In genomic region chr7:28972542-28972985, GRCm38 (mm10) we compare ENCODE assay signal across 8 mouse cellular contexts. TPM values are rescaled to one million over a fixed set of nuclear protein-coding genes. Genes with fewer than 3 reads are reported as not detected.
DNase-seq lines count a peak whose midpoint lies in the region; ATAC-seq and TF ChIP-seq lines count a peak whose summit lies in the region.

No protein-coding gene starts in this region.

- no peak for TF ChIP-seq POLR2A in heart, adult 2 months (IDR thresholded peaks at IDR 0.05; ENCODE audit: insufficient read depth, low read depth, low read length)

- no peaks in the 10 kb centered on the region for H3K36me3 ChIP-seq in heart, adult 2 months (ENCODE audit: control insufficient read depth, insufficient read depth, low read length)
- peaks cover 48% of the 10 kb centered on the region for H3K36me3 ChIP-seq in forebrain, embryonic 15.5 days
- peaks cover 65% of the 10 kb centered on the region for H3K36me3 ChIP-seq in intestine, embryonic 14.5 days (ENCODE audit: control insufficient read depth, insufficient read depth, low read length)
- H3K36me3 ChIP-seq in limb, embryonic 13.5 days = peaks cover 80% of the 10 kb centered on the region
- peaks cover 13% of the 10 kb centered on the region for H3K36me3 ChIP-seq in stomach, embryonic 16.5 days (ENCODE audit: control insufficient read depth, insufficient read depth, low read length)

- peak; percentile 76 for TF ChIP-seq CTCF in heart, adult 2 months (IDR thresholded peaks at IDR 0.05)

- WGBS in heart, adult 2 months = 64% methylated on average over 8 of the region's 8 CpGs
- WGBS in forebrain, embryonic 15.5 days = 69% methylated on average over 8 of the region's 8 CpGs
- 72% methylated on average over 8 of the region's 8 CpGs for WGBS in intestine, embryonic 14.5 days
- 65% methylated on average over 8 of the region's 8 CpGs for WGBS in limb, embryonic 13.5 days
- 65% methylated on average over 8 of the region's 8 CpGs for WGBS in stomach, embryonic 16.5 days

- peaks cover 7% of the 10 kb centered on the region for H3K4me1 ChIP-seq in heart, adult 2 months (ENCODE audit: control insufficient read depth, insufficient read depth, low read length)
- peaks cover 5% of the 10 kb centered on the region; the same call in 1 of the 2 replicates for H3K4me1 ChIP-seq in forebrain, embryonic 15.5 days
- 0 out of 2 replicates have a peak, but pooled peaks cover 5% of the 10 kb centered on the region for H3K4me1 ChIP-seq in intestine, embryonic 14.5 days (replicated peaks; ENCODE audit: control insufficient read depth, insufficient read depth, low read length)
- no peaks in the 10 kb centered on the region for H3K4me1 ChIP-seq in limb, embryonic 13.5 days
- peaks cover 31% of the 10 kb centered on the region; the same call in 1 of the 2 replicates for H3K4me1 ChIP-seq in stomach, embryonic 16.5 days (ENCODE audit: control insufficient read depth, insufficient read depth, low read length)

- intact Hi-C loops in heart, adult 2 months (cut with DNase I) = loop anchor here (2.0 to 5.0 kb wide), 3 partner anchors 35 to 195 kb away; no protein-coding TSS in a partner anchor

- H3K9ac ChIP-seq in heart, adult 2 months (ENCODE audit: low read depth, low read length) = no peak overlapping the region
- H3K9ac ChIP-seq in forebrain, embryonic 15.5 days (replicated peaks) = no peak overlapping the region
- no peak overlapping the region for H3K9ac ChIP-seq in intestine, embryonic 14.5 days (ENCODE audit: low read length)
- H3K9ac ChIP-seq in limb, embryonic 13.5 days = 0 out of 2 replicates have a peak overlapping the region, but pooled peaks have one; percentile 8
- no peak overlapping the region for H3K9ac ChIP-seq in stomach, embryonic 16.5 days (ENCODE audit: low read length)

- H3K4me2 ChIP-seq in forebrain, embryonic 15.5 days (replicated peaks) = no peak overlapping the region
- H3K4me2 ChIP-seq in intestine, embryonic 14.5 days (ENCODE audit: low read length) = no peak overlapping the region
- H3K4me2 ChIP-seq in limb, embryonic 13.5 days (replicated peaks) = no peak overlapping the region
- H3K4me2 ChIP-seq in stomach, embryonic 16.5 days (ENCODE audit: low read depth, low read length) = no peak overlapping the region

- H3K27me3 ChIP-seq in heart, adult 2 months (ENCODE audit: control insufficient read depth, insufficient read depth, low read length) = no peaks in the 10 kb centered on the region
- no peaks in the 10 kb centered on the region for H3K27me3 ChIP-seq in forebrain, embryonic 15.5 days
- H3K27me3 ChIP-seq in intestine, embryonic 14.5 days (replicated peaks; ENCODE audit: control insufficient read depth, insufficient read depth, low read length) = no peaks in the 10 kb centered on the region
- H3K27me3 ChIP-seq in limb, embryonic 13.5 days = no peaks in the 10 kb centered on the region
- no peaks in the 10 kb centered on the region for H3K27me3 ChIP-seq in stomach, embryonic 16.5 days (ENCODE audit: control insufficient read depth, insufficient read depth, low read length)

- H3K79me2 ChIP-seq in heart, adult 2 months (replicated peaks; ENCODE audit: control insufficient read depth, insufficient read depth, low read length) = no peaks in the 10 kb centered on the region

- peak; percentile 75 to 81 for DNase-seq in heart, adult 2 months
- DNase-seq in heart, adult 8-10 months (ENCODE audit: low spot score) = no peak
- peak; percentile 64 for DNase-seq in c-Kit-negative CD71-positive TER-119-positive erythroid progenitor cells, embryonic 14.5 days (ENCODE audit: low read depth, low spot score)
- DNase-seq in intestine, embryonic 14.5 days (ENCODE audit: low spot score) = peak; percentile 90
- DNase-seq in monocyte, adult 2 months (ENCODE audit: low read depth in 1 of 2, low spot score in 2 of 2) = peak; percentile 56 to 74

- H3K4me3 ChIP-seq in heart, adult 2 months = no peak overlapping the region
- H3K4me3 ChIP-seq in forebrain, embryonic 15.5 days = no peak overlapping the region
- no peak overlapping the region for H3K4me3 ChIP-seq in intestine, embryonic 14.5 days (ENCODE audit: low read depth, low read length)
- no peak overlapping the region for H3K4me3 ChIP-seq in limb, embryonic 13.5 days
- H3K4me3 ChIP-seq in stomach, embryonic 16.5 days (replicated peaks; ENCODE audit: low read length) = no peak overlapping the region

- peak; percentile 29; the same call in 1 of the 2 replicates for ATAC-seq in forebrain, embryonic 15.5 days (replicated peaks)
- ATAC-seq in intestine, embryonic 14.5 days (replicated peaks; ENCODE audit: low FRiP score, low TSS enrichment, low read depth) = no peak
- peak; percentile 14; the same call in 1 of the 2 replicates for ATAC-seq in limb, embryonic 13.5 days (ENCODE audit: low FRiP score, low read depth)
- ATAC-seq in stomach, embryonic 16.5 days (ENCODE audit: insufficient read depth, low FRiP score) = no peak

- 0 out of 2 replicates have a peak, but pooled peaks have one; percentile 12 for TF ChIP-seq EP300 in heart, adult 2 months (IDR thresholded peaks at IDR 0.05; ENCODE audit: insufficient read depth, low read depth, low read length)

- H3K9me3 ChIP-seq in forebrain, embryonic 15.5 days = no peaks in the 10 kb centered on the region
- H3K9me3 ChIP-seq in intestine, embryonic 14.5 days (ENCODE audit: control insufficient read depth, low read length) = no peaks in the 10 kb centered on the region
- H3K9me3 ChIP-seq in limb, embryonic 13.5 days = no peaks in the 10 kb centered on the region
- H3K9me3 ChIP-seq in stomach, embryonic 16.5 days (replicated peaks; ENCODE audit: control insufficient read depth, low read length) = no peaks in the 10 kb centered on the region

- H3K27ac ChIP-seq in heart, adult 2 months = peak overlapping the region; percentile 42
- 0 out of 2 replicates have a peak overlapping the region, but pooled peaks have one; percentile 3 for H3K27ac ChIP-seq in forebrain, embryonic 15.5 days (replicated peaks)
- H3K27ac ChIP-seq in intestine, embryonic 14.5 days (ENCODE audit: low read depth) = no peak overlapping the region
- H3K27ac ChIP-seq in limb, embryonic 13.5 days = peak overlapping the region; percentile 39; the same call in 1 of the 2 replicates
- H3K27ac ChIP-seq in stomach, embryonic 16.5 days (ENCODE audit: low read length) = peak overlapping the region; percentile 91

RNA-seq across cellular contexts. Expression of gene Eif3k, which starts 9.1 kb away (rescaled TPM):
- total RNA-seq in heart, adult 2 months (2021) = 100 to 1,000 TPM; 156 to 177 TPM
- 221 and 283 TPM in 2 replicates for polyA plus RNA-seq in heart, adult 2 months (2012; rRNA removed)
- total RNA-seq in heart, adult 8-10 months (2022) = 100 to 1,000 TPM; 152 to 167 (median 158) TPM
- 303 and 307 TPM in 2 replicates for polyA plus RNA-seq in forebrain, embryonic 15.5 days (2015; fragmentation: Nextera tagmentation; extraction: Ambion mirVana)
- polyA plus RNA-seq in intestine, embryonic 14.5 days (2014; fragmentation: Nextera tagmentation; extraction: Ambion mirVana) = 444 and 452 TPM in 2 replicates
- polyA plus RNA-seq in limb, embryonic 13.5 days (2015; fragmentation: Nextera tagmentation; extraction: Ambion mirVana) = 422 and 454 TPM in 2 replicates
- polyA plus RNA-seq in stomach, embryonic 16.5 days (2015; fragmentation: Nextera tagmentation; extraction: Ambion mirVana) = 339 and 345 TPM in 2 replicates

RNA-seq across cellular contexts. Expression of gene Map4k1, which starts 9.3 kb away (rescaled TPM):
- total RNA-seq in heart, adult 2 months (2021) = 1 to 10 TPM in 1 of 2 experiments, under 1 TPM in 1; 0.91 to 1.1 TPM
- polyA plus RNA-seq in heart, adult 2 months (2012; rRNA removed) = 2.7 and 3.4 TPM in 2 replicates
- 1 to 10 TPM in 1 of 4 experiments, under 1 TPM in 3; 0.50 to 1.1 (median 0.74) TPM for total RNA-seq in heart, adult 8-10 months (2022)
- polyA plus RNA-seq in forebrain, embryonic 15.5 days (2015; fragmentation: Nextera tagmentation; extraction: Ambion mirVana) = 5.5 and 7.7 TPM in 2 replicates
- 10.0 and 11.6 TPM in 2 replicates for polyA plus RNA-seq in intestine, embryonic 14.5 days (2014; fragmentation: Nextera tagmentation; extraction: Ambion mirVana)
- polyA plus RNA-seq in limb, embryonic 13.5 days (2015; fragmentation: Nextera tagmentation; extraction: Ambion mirVana) = 9.5 and 10.0 TPM in 2 replicates
- 7.9 and 8.4 TPM in 2 replicates for polyA plus RNA-seq in stomach, embryonic 16.5 days (2015; fragmentation: Nextera tagmentation; extraction: Ambion mirVana)

RNA-seq across cellular contexts. Expression of gene Actn4, which starts 10.4 kb away (rescaled TPM):
- total RNA-seq in heart, adult 2 months (2021) = 10 to 100 TPM; 66.1 to 85.7 TPM
- polyA plus RNA-seq in heart, adult 2 months (2012; rRNA removed) = 123 and 132 TPM in 2 replicates
- total RNA-seq in heart, adult 8-10 months (2022) = 10 to 100 TPM; 57.8 to 82.0 (median 75.8) TPM
- 134 TPM in 2 replicates for polyA plus RNA-seq in forebrain, embryonic 15.5 days (2015; fragmentation: Nextera tagmentation; extraction: Ambion mirVana)
- 298 and 300 TPM in 2 replicates for polyA plus RNA-seq in intestine, embryonic 14.5 days (2014; fragmentation: Nextera tagmentation; extraction: Ambion mirVana)
- polyA plus RNA-seq in limb, embryonic 13.5 days (2015; fragmentation: Nextera tagmentation; extraction: Ambion mirVana) = 270 and 300 TPM in 2 replicates
- 413 and 449 TPM in 2 replicates for polyA plus RNA-seq in stomach, embryonic 16.5 days (2015; fragmentation: Nextera tagmentation; extraction: Ambion mirVana)

Comparison
In these comparisons a context has a peak if more than half of its experiments do, and no peak if none do; other contexts are left out.
1. ATAC-seq: peak in forebrain, embryonic 15.5 days (single experiment) and limb, embryonic 13.5 days (single experiment); none in intestine, embryonic 14.5 days (single experiment) and stomach, embryonic 16.5 days (single experiment).